Mouse (Mus musculus) heart, adult 9 months (tissue): ENCODE results near the gene Btbd3.

Experiments used
- DNase-seq, 2 experiments: peaks; one replicate each; pipeline ENCODE4 v3.0.0; 2022; ENCODE audit warnings: low spot score in 2 of 2

Gene Btbd3

GRCm38 (mm10) chr2:138256411-138256810, at the start of gene Btbd3:
Btbd3 (plus strand) TSS chr2:138256565.
- peak; percentile 96 for DNase-seq

- DNase-seq: peak; percentile 76 to 90
Observed at GRCm38 (mm10) chr2:138215561-138215960, 40.8 kb upstream of the Btbd3 start.

- DNase-seq: no peak
Observed at GRCm38 (mm10) chr2:138220269-138220668, 36.1 kb upstream of the Btbd3 start.

- DNase-seq: no peak
Observed at GRCm38 (mm10) chr2:138232247-138232646, 24.1 kb upstream of the Btbd3 start.

GRCm38 (mm10) chr2:138236149-138236548, 20.2 kb upstream of the Btbd3 start:
- no peak for DNase-seq

GRCm38 (mm10) chr2:138242452-138242851, 13.9 kb upstream of the Btbd3 start:
- no peak for DNase-seq

GRCm38 (mm10) chr2:138245631-138246289, 10.6 kb upstream of the Btbd3 start:
- peak; percentile 71 to 73 for DNase-seq

GRCm38 (mm10) chr2:138247986-138248385, 8.4 kb upstream of the Btbd3 start:
- DNase-seq: no peak

- peak; percentile 25 to 39 for DNase-seq
Observed at GRCm38 (mm10) chr2:138256851-138257471, 596 bp downstream of the Btbd3 start.

GRCm38 (mm10) chr2:138257692-138258315, 1.4 kb downstream of the Btbd3 start:
- DNase-seq: peak; percentile 55 to 60

- no peak for DNase-seq
Observed at GRCm38 (mm10) chr2:138261140-138261539, 4.8 kb downstream of the Btbd3 start.

GRCm38 (mm10) chr2:138262885-138263284, 6.5 kb downstream of the Btbd3 start:
- DNase-seq: no peak

GRCm38 (mm10) chr2:138265356-138266005, 9.1 kb downstream of the Btbd3 start:
- peak; percentile 32 to 41 for DNase-seq

GRCm38 (mm10) chr2:138266679-138267078, 10.3 kb downstream of the Btbd3 start:
- DNase-seq: no peak

- no peak for DNase-seq
Observed at GRCm38 (mm10) chr2:138267852-138268513, 11.6 kb downstream of the Btbd3 start.

GRCm38 (mm10) chr2:138269330-138269729, 13.0 kb downstream of the Btbd3 start:
- no peak for DNase-seq

GRCm38 (mm10) chr2:138273404-138274073, 17.2 kb downstream of the Btbd3 start:
- no peak for DNase-seq

- no peak for DNase-seq
Observed at GRCm38 (mm10) chr2:138274086-138274485, 17.7 kb downstream of the Btbd3 start.

GRCm38 (mm10) chr2:138277842-138278691, 21.7 kb downstream of the Btbd3 start:
- DNase-seq: peak; percentile 71 to 83
